Mouse (Mus musculus) kidney, postnatal 0 days (tissue): Measurements from ENCODE around the gene Fkbp8. TPM values are rescaled to one million over a fixed set of nuclear protein-coding genes. Genes with fewer than 3 reads are reported as not detected.

Source experiments
- ATAC-seq: fragments of 200-750 bp; cut with Nextera tagmentation; replicated peaks from 2 replicates; pipeline ENCODE4 v1.8.0; 2017; ENCODE audit warnings: low read depth, moderate number of reproducible peaks, moderate TSS enrichment, moderate library complexity; ENCODE audit not compliant: low FRiP score
- DNase-seq: peaks from one replicate; pipeline ENCODE4 v3.0.0-alpha.2; 2016; ENCODE audit warnings: low spot score
- H3K27ac ChIP-seq: fragments of 300-500 bp; sonication (generic); 2 replicates; pipeline ENCODE4 v1.5.1; 2014; ENCODE audit warnings: mild to moderate bottlenecking
- H3K27me3 ChIP-seq: fragments of 300-500 bp; sonication (generic); 2 replicates; pipeline ENCODE4 v1.6.1; 2014; ENCODE audit warnings: low read length, mixed read lengths; ENCODE audit not compliant: insufficient read depth
- H3K36me3 ChIP-seq: fragments of 300-500 bp; sonication (generic); 2 replicates; pipeline ENCODE4 v1.6.1; 2014; ENCODE audit warnings: low read length, mixed read lengths; ENCODE audit not compliant: insufficient read depth
- H3K4me1 ChIP-seq: fragments of 300-500 bp; sonication (generic); replicated peaks from 2 replicates; pipeline ENCODE4 v1.6.1; 2014; ENCODE audit warnings: antibody characterized with exemption, low read length, mixed read lengths; ENCODE audit not compliant: insufficient read depth
- H3K4me2 ChIP-seq: fragments of 300-500 bp; sonication (generic); 2 replicates; pipeline ENCODE4 v1.6.1; 2014; ENCODE audit warnings: mild to moderate bottlenecking, low read length, moderate library complexity, mixed read lengths
- H3K4me3 ChIP-seq: fragments of 300-500 bp; sonication (generic); replicated peaks from 2 replicates; pipeline ENCODE4 v1.5.1; 2014; ENCODE audit warnings: low read depth, low read length
- H3K9ac ChIP-seq: fragments of 300-500 bp; sonication (generic); 2 replicates; pipeline ENCODE4 v1.6.1; 2014; ENCODE audit warnings: low read depth, low read length
- H3K9me3 ChIP-seq: fragments of 300-500 bp; sonication (generic); replicated peaks from 2 replicates; pipeline ENCODE4 v1.6.1; 2016; ENCODE audit warnings: low read length, inconsistent platforms, mixed read lengths
- CTCF ChIP-seq: IDR thresholded peaks from 2 replicates; pipeline ENCODE4 v1.5.1; 2016; ENCODE audit warnings: antibody characterized with exemption, low read depth, mild to moderate bottlenecking, moderate library complexity
- WGBS: fragments of 180-500 bp; shearing (Covaris S2); extraction: QIAGEN DNeasy Blood & Tissue Kit; methylation state at CpG from one replicate; pipeline ENCODE4 v1.1.7; 2014; 5-methylcytosine and 5-hydroxymethylcytosine counted together
- polyA plus RNA-seq: library from polyadenylated mRNA; unstranded; fragments of >200 nt; fragmentation: Nextera tagmentation; extraction: Ambion mirVana; gene quantifications from 2 replicates; pipeline ENCODE4 v1.2.1, GENCODE M21; 2015

Fkbp8 gene
- polyA plus RNA-seq, 1 experiment from 2014 or later = 249 TPM

GRCm38 (mm10) chr8:70583476-70584387, 56.2 kb downstream of the Fkbp8 start:
- Histone ChIP-seq H3K4me1 (no peaks in the 10 kb centered on the region), H3K9me3 (no peaks in the 10 kb centered on the region), H3K27me3 (no peaks in the 10 kb centered on the region), H3K4me2 (no peak overlapping the region), H3K4me3 (no peak overlapping the region), H3K36me3 (peaks cover 61% of the 10 kb centered on the region), H3K9ac (no peak overlapping the region), H3K27ac (no peak overlapping the region)
- no peak for TF ChIP-seq CTCF
- DNase-seq (no peak), ATAC-seq (no peak)
- 90% methylated on average over 18 of the region's 18 CpGs for WGBS

GRCm38 (mm10) chr8:70584606-70585257, 57.2 kb downstream of the Fkbp8 start:
- Histone ChIP-seq H3K9me3 (no peaks in the 10 kb centered on the region), H3K36me3 (peaks cover 54% of the 10 kb centered on the region), H3K27me3 (no peaks in the 10 kb centered on the region), H3K27ac (no peak overlapping the region), H3K4me1 (no peaks in the 10 kb centered on the region), H3K4me2 (no peak overlapping the region), H3K4me3 (no peak overlapping the region), H3K9ac (no peak overlapping the region)
- DNase-seq (no peak), ATAC-seq (no peak)
- no peak for TF ChIP-seq CTCF
- 90% methylated on average over 9 of the region's 9 CpGs for WGBS

Other genes starting within 250 kb of the Fkbp8 start
- 48.9 and 50.0 TPM in 2 replicates for gene Homer3, start 244.9 kb upstream of the Fkbp8 start, polyA plus RNA-seq
- gene Ddx49, start 225.2 kb upstream of the Fkbp8 start, polyA plus RNA-seq = 41.0 and 43.0 TPM in 2 replicates
- gene Cope, start 225.2 kb upstream of the Fkbp8 start, polyA plus RNA-seq = 309 and 334 TPM in 2 replicates
- gene Cers1, start 211.9 kb upstream of the Fkbp8 start, polyA plus RNA-seq = 1.9 and 2.1 TPM in 2 replicates
- gene Gdf1, start 197.9 kb upstream of the Fkbp8 start, polyA plus RNA-seq = 3.8 and 4.0 TPM in 2 replicates
- 11.6 and 12.5 TPM in 2 replicates for gene Upf1, start 174.4 kb upstream of the Fkbp8 start, polyA plus RNA-seq
- gene Comp, start 154.2 kb upstream of the Fkbp8 start, polyA plus RNA-seq = 0.24 and 0.28 TPM in 2 replicates
- gene Crtc1, start 88.1 kb upstream of the Fkbp8 start, polyA plus RNA-seq = 13.6 and 14.6 TPM in 2 replicates
- gene Klhl26, start 50.8 kb upstream of the Fkbp8 start, polyA plus RNA-seq = 19.1 and 19.5 TPM in 2 replicates
- gene Tmem59l, start 40.4 kb upstream of the Fkbp8 start, polyA plus RNA-seq = 3.0 and 3.5 TPM in 2 replicates
- 31.3 and 33.7 TPM in 2 replicates for gene Crlf1, start 34.6 kb upstream of the Fkbp8 start, polyA plus RNA-seq
- gene Rex1bd, start 21.0 kb upstream of the Fkbp8 start, polyA plus RNA-seq = 140 TPM in 2 replicates
- 1,111 and 1,265 TPM in 2 replicates for gene Uba52, start 16.9 kb upstream of the Fkbp8 start, polyA plus RNA-seq
- 81.3 and 81.8 TPM in 2 replicates for gene Kxd1, start 232 bp downstream of the Fkbp8 start, polyA plus RNA-seq
- gene Ell, start 11.7 kb downstream of the Fkbp8 start, polyA plus RNA-seq = 14.9 and 17.1 TPM in 2 replicates
- 166 and 169 TPM in 2 replicates for gene Isyna1, start 66.6 kb downstream of the Fkbp8 start, polyA plus RNA-seq
- 166 and 188 TPM in 2 replicates for gene Ssbp4, start 81.1 kb downstream of the Fkbp8 start, polyA plus RNA-seq
- 1.9 and 2.8 TPM in 2 replicates for gene Lrrc25, start 88.4 kb downstream of the Fkbp8 start, polyA plus RNA-seq
- gene Gdf15, start 104.7 kb downstream of the Fkbp8 start, polyA plus RNA-seq = 3.0 and 3.2 TPM in 2 replicates
- gene Pgpep1, start 132.7 kb downstream of the Fkbp8 start, polyA plus RNA-seq = 84.2 and 87.5 TPM in 2 replicates
- 243 and 281 TPM in 2 replicates for gene Lsm4, start 145.5 kb downstream of the Fkbp8 start, polyA plus RNA-seq
- 72.4 and 98.1 TPM in 2 replicates for gene Jund, start 171.2 kb downstream of the Fkbp8 start, polyA plus RNA-seq
- gene Iqcn, start 175.7 kb downstream of the Fkbp8 start, polyA plus RNA-seq = 0.03 and 0.05 TPM in 2 replicates
- 0.70 and 0.74 TPM in 2 replicates for gene Gm3336, start 190.8 kb downstream of the Fkbp8 start, polyA plus RNA-seq
- 8.0 and 9.5 TPM in 2 replicates for gene Pde4c, start 196.0 kb downstream of the Fkbp8 start, polyA plus RNA-seq
- 20.5 and 21.8 TPM in 2 replicates for gene Rab3a, start 227.0 kb downstream of the Fkbp8 start, polyA plus RNA-seq
- gene Mpv17l2, start 233.2 kb downstream of the Fkbp8 start, polyA plus RNA-seq = 78.2 and 80.3 TPM in 2 replicates
- gene Pik3r2, start 249.0 kb downstream of the Fkbp8 start, polyA plus RNA-seq = 43.8 and 47.2 TPM in 2 replicates